In the genomic region with DNA sequence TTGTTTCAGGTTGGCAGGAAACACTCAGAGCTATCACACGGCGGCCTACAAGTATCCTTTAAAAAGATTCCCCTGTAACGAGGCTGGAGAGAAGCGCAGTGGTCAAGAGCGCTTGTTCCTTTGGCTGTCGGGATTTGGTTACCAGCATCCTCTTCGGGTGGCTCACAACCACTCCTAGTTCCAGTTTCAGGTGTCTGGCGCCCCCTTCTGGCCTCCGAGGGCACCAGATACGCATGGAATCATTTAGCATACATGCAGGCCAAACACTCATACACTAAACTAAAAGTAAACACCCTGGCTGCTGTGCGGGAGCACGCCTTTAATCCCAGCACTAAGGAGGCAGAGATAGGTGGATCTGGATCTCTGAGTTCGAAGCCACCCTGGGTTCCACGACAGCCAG, we compare ENCODE assay signal across 10 mouse cellular contexts. TPM values are rescaled to one million over a fixed set of nuclear protein-coding genes. Genes with fewer than 3 reads are reported as not detected.
DNase-seq lines count a peak whose midpoint lies in the region; ATAC-seq lines count a peak whose summit lies in the region.
"Had no signal": no experiment of that assay in that cellular context is flagged by ENCODE, and none has a peak within 500 bp of the region (broad histone marks: within the 10 kb centered on the region; RNA-seq: fewer than 3 reads in every experiment).

No protein-coding gene starts in this region.

- H3K9me3 ChIP-seq in liver, embryonic 11.5 days (ENCODE audit: control insufficient read depth, low read length) = no peaks in the 10 kb centered on the region
- no peaks in the 10 kb centered on the region for H3K9me3 ChIP-seq in limb, embryonic 11.5 days (ENCODE audit: control insufficient read depth, low read length)

- H3K27ac ChIP-seq in liver, embryonic 11.5 days (ENCODE audit: low read depth, low read length) = no peak overlapping the region
- no peak overlapping the region for H3K27ac ChIP-seq in limb, embryonic 11.5 days (replicated peaks; ENCODE audit: low read depth, low read length)
- H3K27ac ChIP-seq: macrophage had no signal

- H3K9ac ChIP-seq in liver, embryonic 11.5 days (ENCODE audit: low read depth, low read length) = no peak overlapping the region
- H3K9ac ChIP-seq in limb, embryonic 11.5 days (ENCODE audit: low read length) = no peak overlapping the region

- H3K4me1 ChIP-seq in liver, embryonic 11.5 days (replicated peaks; ENCODE audit: control insufficient read depth, insufficient read depth, low read length) = peaks cover 23% of the 10 kb centered on the region
- peaks cover 8% of the 10 kb centered on the region for H3K4me1 ChIP-seq in limb, embryonic 11.5 days (ENCODE audit: control insufficient read depth, insufficient read depth, low read length)

- H3K27me3 ChIP-seq in liver, embryonic 11.5 days (replicated peaks; ENCODE audit: control insufficient read depth, insufficient read depth, low read length) = no peaks in the 10 kb centered on the region
- no peaks in the 10 kb centered on the region for H3K27me3 ChIP-seq in limb, embryonic 11.5 days (ENCODE audit: control insufficient read depth, insufficient read depth, low read length)

- DNase-seq in adrenal gland, postnatal 14 days = peak; percentile 41
- no peak for DNase-seq in adrenal gland, postnatal 4 days (ENCODE audit: low spot score in 2 of 2)
- peak; percentile 80 for DNase-seq in liver
- no peak for DNase-seq in liver, embryonic 11.5 days (ENCODE audit: low spot score)
- peak; percentile 73 for DNase-seq in limb, embryonic 11.5 days (ENCODE audit: low spot score)
- DNase-seq in testis, postnatal 14 days (ENCODE audit: low spot score) = peak; percentile 72
- no peak for DNase-seq in heart, adult 8-10 months (ENCODE audit: low spot score)
- DNase-seq in c-Kit-positive CD71-positive TER-119-positive erythroid progenitor cells, embryonic 14.5 days (ENCODE audit: low spot score) = no peak

- H3K4me2 ChIP-seq in liver, embryonic 11.5 days = no peak overlapping the region
- no peak overlapping the region for H3K4me2 ChIP-seq in limb, embryonic 11.5 days (ENCODE audit: low read depth, severe bottlenecking)

- H3K36me3 ChIP-seq in liver, embryonic 11.5 days (ENCODE audit: control insufficient read depth, insufficient read depth, low read length) = no peaks in the 10 kb centered on the region
- no peaks in the 10 kb centered on the region for H3K36me3 ChIP-seq in limb, embryonic 11.5 days (ENCODE audit: control insufficient read depth, insufficient read depth, low read length)

- WGBS in liver, embryonic 11.5 days = 49% methylated on average over 14 of the region's 14 CpGs
- WGBS in limb, embryonic 11.5 days = 35% methylated on average over 14 of the region's 14 CpGs

- no peak overlapping the region for H3K4me3 ChIP-seq in liver, embryonic 11.5 days (ENCODE audit: low read depth, low read length)
- H3K4me3 ChIP-seq in limb, embryonic 11.5 days (ENCODE audit: low read depth, low read length) = no peak overlapping the region
- H3K4me3 ChIP-seq: erythroblast, embryonic 14.5 days had no signal

- ATAC-seq in liver, embryonic 11.5 days (replicated peaks; ENCODE audit: low FRiP score) = no peak
- no peak for ATAC-seq in limb, embryonic 11.5 days (ENCODE audit: insufficient number of reproducible peaks, low FRiP score, low TSS enrichment, low read depth)

RNA-seq across cellular contexts. Expression of gene Rnf10, which starts 3.3 kb away (rescaled TPM):
- 259 and 262 TPM in 2 replicates for total RNA-seq in adrenal gland, postnatal 14 days (2021)
- 100 to 1,000 TPM; 214 to 224 TPM for total RNA-seq in adrenal gland, postnatal 4 days (2021)
- polyA plus RNA-seq in liver, embryonic 11.5 days (2014; fragmentation: Nextera tagmentation; extraction: Ambion mirVana) = 72.2 and 76.8 TPM in 2 replicates
- 77.5 and 105 TPM in 2 replicates for polyA plus RNA-seq in limb, embryonic 11.5 days (2014; fragmentation: Nextera tagmentation; extraction: Ambion mirVana)
- total RNA-seq in heart, adult 8-10 months (2022) = 100 to 1,000 TPM; 355 to 414 (median 370) TPM

RNA-seq across cellular contexts. Expression of gene Coq5, which starts 3.5 kb away (rescaled TPM):
- 80.4 and 83.1 TPM in 2 replicates for total RNA-seq in adrenal gland, postnatal 14 days (2021)
- total RNA-seq in adrenal gland, postnatal 4 days (2021) = 10 to 100 TPM; 54.4 to 59.8 TPM
- 62.7 and 67.9 TPM in 2 replicates for polyA plus RNA-seq in liver, embryonic 11.5 days (2014; fragmentation: Nextera tagmentation; extraction: Ambion mirVana)
- polyA plus RNA-seq in limb, embryonic 11.5 days (2014; fragmentation: Nextera tagmentation; extraction: Ambion mirVana) = 51.4 and 54.6 TPM in 2 replicates
- 100 to 1,000 TPM; 138 to 171 (median 161) TPM for total RNA-seq in heart, adult 8-10 months (2022)

RNA-seq across cellular contexts. Expression of gene Dynll1, which starts 24.8 kb away (rescaled TPM):
- 283 and 320 TPM in 2 replicates for total RNA-seq in adrenal gland, postnatal 14 days (2021)
- total RNA-seq in adrenal gland, postnatal 4 days (2021) = 100 to 1,000 TPM; 219 to 273 TPM
- 1,214 and 1,307 TPM in 2 replicates for polyA plus RNA-seq in liver, embryonic 11.5 days (2014; fragmentation: Nextera tagmentation; extraction: Ambion mirVana)
- 1,968 and 2,035 TPM in 2 replicates for polyA plus RNA-seq in limb, embryonic 11.5 days (2014; fragmentation: Nextera tagmentation; extraction: Ambion mirVana)
- 10 to 100 TPM; 52.9 to 84.2 (median 71.3) TPM for total RNA-seq in heart, adult 8-10 months (2022)

RNA-seq across cellular contexts. Expression of gene Pop5, which starts 40.4 kb away (rescaled TPM):
- total RNA-seq in adrenal gland, postnatal 14 days (2021) = 92.6 and 92.9 TPM in 2 replicates
- total RNA-seq in adrenal gland, postnatal 4 days (2021) = 10 to 100 TPM; 45.9 to 46.8 TPM
- polyA plus RNA-seq in liver, embryonic 11.5 days (2014; fragmentation: Nextera tagmentation; extraction: Ambion mirVana) = 171 and 181 TPM in 2 replicates
- polyA plus RNA-seq in limb, embryonic 11.5 days (2014; fragmentation: Nextera tagmentation; extraction: Ambion mirVana) = 118 and 123 TPM in 2 replicates
- total RNA-seq in heart, adult 8-10 months (2022) = 10 to 100 TPM; 26.6 to 35.1 (median 32.8) TPM

RNA-seq across cellular contexts. Expression of gene Srsf9, which starts 51.0 kb away (rescaled TPM):
- total RNA-seq in adrenal gland, postnatal 14 days (2021) = 71.3 and 78.3 TPM in 2 replicates
- 10 to 100 TPM; 83.9 to 87.4 TPM for total RNA-seq in adrenal gland, postnatal 4 days (2021)
- polyA plus RNA-seq in liver, embryonic 11.5 days (2014; fragmentation: Nextera tagmentation; extraction: Ambion mirVana) = 261 and 275 TPM in 2 replicates
- 417 and 433 TPM in 2 replicates for polyA plus RNA-seq in limb, embryonic 11.5 days (2014; fragmentation: Nextera tagmentation; extraction: Ambion mirVana)
- total RNA-seq in heart, adult 8-10 months (2022) = 10 to 100 TPM; 14.2 to 15.5 (median 14.4) TPM

Comparison
In these comparisons a context has a peak if more than half of its experiments do, and no peak if none do; other contexts are left out.
1. DNase-seq: peak in adrenal gland, postnatal 14 days (single experiment), liver (single experiment), limb, embryonic 11.5 days (single experiment) and testis, postnatal 14 days (single experiment); none in adrenal gland, postnatal 4 days (0 of 2), liver, embryonic 11.5 days (single experiment), heart, adult 8-10 months (single experiment) and c-Kit-positive CD71-positive TER-119-positive erythroid progenitor cells, embryonic 14.5 days (single experiment).